In genomic region chr10:18953706-18954071, GRCm38 (mm10) we compare ENCODE assay signal across 8 mouse cellular contexts.
DNase-seq lines count a peak whose midpoint lies in the region; TF ChIP-seq lines count a peak whose summit lies in the region.

No protein-coding gene starts in this region.

- DNase-seq in cerebellum, postnatal 14 days = peak; percentile 6 to 20
- no peak for DNase-seq in cerebellum, adult 11-12 months
- DNase-seq in kidney, postnatal 14 days = peak; percentile 22
- no peak for DNase-seq in kidney, adult 18-20 months
- DNase-seq in CH12.LX (ENCODE audit: extremely low read depth) = peak; percentile 60
- DNase-seq in lung, postnatal 10 days = peak; percentile 22
- no peak for DNase-seq in urinary bladder, postnatal 4 days (ENCODE audit: low spot score in 2 of 2)
- no peak for DNase-seq in adrenal gland, adult 18-20 months (ENCODE audit: low spot score in 2 of 2)

- dilution Hi-C loops in CH12.LX (cut with MboI; ENCODE audit: extremely low pct_ligation_motif_present, extremely low pct_unique_long_range_greater_than_20kb, low sequenced_read_pairs) = no loop called here

- peak; percentile 34 to 85; a peak in 2 of 4 replicates for TF ChIP-seq CTCF in CH12.LX (conservative IDR thresholded peaks at IDR 0.05 in 1 of 2, IDR thresholded peaks at IDR 0.05 in 1 of 2; ENCODE audit: low read depth in 2 of 2, low read length in 2 of 2)

- no peaks in the 10 kb centered on the region for H3K36me3 ChIP-seq in CH12.LX (replicated peaks in 1 of 2; ENCODE audit: control insufficient read depth in 1 of 2, insufficient read depth in 1 of 2, low read length in 1 of 2)

- H3K4me1 ChIP-seq in CH12.LX (ENCODE audit: control insufficient read depth in 1 of 2, insufficient read depth in 2 of 2) = peaks cover 5 to 26% of the 10 kb centered on the region in 2 experiments

- TF ChIP-seq POLR2A in CH12.LX (IDR thresholded peaks at IDR 0.05; ENCODE audit: low read depth, low read length) = no peak

- no peak overlapping the region for H3K27ac ChIP-seq in CH12.LX (ENCODE audit: insufficient read depth, low read depth)

- H3K4me2 ChIP-seq in CH12.LX (ENCODE audit: insufficient read depth, low read depth, poor library complexity, severe bottlenecking) = peak overlapping the region; percentile 24; the same call in 1 of the 2 replicates

- no peak for TF ChIP-seq EP300 in CH12.LX (IDR thresholded peaks at IDR 0.05; ENCODE audit: low read length)

- in situ Hi-C loops in CH12.LX (cut with MboI; ENCODE audit: low pct_ligation_motif_present, low pct_unique_long_range_greater_than_20kb, low sequenced_read_pairs) = loop anchor here (10.0 kb wide), 2 partner anchors 131 to 231 kb away; no protein-coding TSS in a partner anchor

- no peak overlapping the region for H3K9ac ChIP-seq in CH12.LX (ENCODE audit: insufficient read depth, low read depth)

- no peaks in the 10 kb centered on the region for H3K27me3 ChIP-seq in CH12.LX (replicated peaks)

- TF ChIP-seq RAD21 in CH12.LX (IDR thresholded peaks at IDR 0.05; ENCODE audit: low read depth, low read length) = peak; percentile 97

- H3K9me3 ChIP-seq in CH12.LX (replicated peaks; ENCODE audit: low read length) = no peaks in the 10 kb centered on the region

- H3K4me3 ChIP-seq in CH12.LX (replicated peaks in 1 of 3; ENCODE audit: low read depth in 2 of 3, low read length in 2 of 3, poor library complexity in 1 of 3) = no peak overlapping the region

- peaks cover 10% of the 10 kb centered on the region; the same call in 1 of the 2 replicates for H3K79me2 ChIP-seq in CH12.LX (replicated peaks; ENCODE audit: control insufficient read depth, extremely low read depth, insufficient read depth, poor library complexity, severe bottlenecking)

TF ChIP-seq in CH12.LX, 34 proteins besides CTCF, POLR2A, EP300 and RAD21:
- no peak; the same call in 1 of the 2 replicates for TF ChIP-seq ZNF384 (IDR thresholded peaks at IDR 0.05; ENCODE audit: low read depth, low read length)
- no peak for TF ChIP-seq JUN (IDR thresholded peaks at IDR 0.05; ENCODE audit: insufficient read depth, low read depth, low read length)
- TF ChIP-seq BHLHE40 (IDR thresholded peaks at IDR 0.05; ENCODE audit: low read depth, low read length) = peak; percentile 18; the same call in 1 of the 2 replicates
- no peak for TF ChIP-seq RCOR1 (conservative IDR thresholded peaks at IDR 0.05; ENCODE audit: low read depth, low read length)
- no peak; the same call in 1 of the 2 replicates for TF ChIP-seq NELFE (IDR thresholded peaks at IDR 0.05; ENCODE audit: low read depth, low read length)
- no peak for TF ChIP-seq PAX5 (IDR thresholded peaks at IDR 0.05; ENCODE audit: low read length)
- TF ChIP-seq KAT2A (IDR thresholded peaks at IDR 0.05; ENCODE audit: insufficient replicate concordance, low read length) = no peak
- TF ChIP-seq CHD1 (IDR thresholded peaks at IDR 0.05; ENCODE audit: low read depth, low read length) = no peak
- TF ChIP-seq JUND (conservative IDR thresholded peaks at IDR 0.05; ENCODE audit: low read depth, low read length) = peak; percentile 60
- TF ChIP-seq MXI1 (IDR thresholded peaks at IDR 0.05; ENCODE audit: low read depth, low read length) = no peak
- TF ChIP-seq E2F4 (IDR thresholded peaks at IDR 0.05; ENCODE audit: insufficient replicate concordance, low read depth, low read length) = no peak
- TF ChIP-seq TCF12 (IDR thresholded peaks at IDR 0.05; ENCODE audit: low read depth, low read length) = 0 out of 2 replicates have a peak, but pooled peaks have one; percentile 18
- no peak for TF ChIP-seq ZKSCAN1 (IDR thresholded peaks at IDR 0.05; ENCODE audit: borderline replicate concordance, low read depth, low read length)
- no peak for TF ChIP-seq CHD2 (IDR thresholded peaks at IDR 0.05; ENCODE audit: low read length)
- no peak for TF ChIP-seq SIN3A (IDR thresholded peaks at IDR 0.05; ENCODE audit: low read length)
- no peak for TF ChIP-seq ELF1 (IDR thresholded peaks at IDR 0.05; ENCODE audit: low read depth, low read length)
- no peak for TF ChIP-seq UBTF (IDR thresholded peaks at IDR 0.05; ENCODE audit: low read depth, low read length)
- TF ChIP-seq MAFK (IDR thresholded peaks at IDR 0.05; ENCODE audit: insufficient replicate concordance, low read length) = no peak
- TF ChIP-seq MAX (IDR thresholded peaks at IDR 0.05; ENCODE audit: low read length) = no peak
- 0 out of 2 replicates have a peak, but pooled peaks have one; percentile 15 for TF ChIP-seq ETS1 (conservative IDR thresholded peaks at IDR 0.05; ENCODE audit: low read depth, low read length)
- TF ChIP-seq NRF1 (IDR thresholded peaks at IDR 0.05; ENCODE audit: low read depth, low read length) = no peak
- no peak for TF ChIP-seq TBP (conservative IDR thresholded peaks at IDR 0.05; ENCODE audit: low read depth, low read length)
- TF ChIP-seq HCFC1 (IDR thresholded peaks at IDR 0.05; ENCODE audit: low read depth, low read length) = no peak
- TF ChIP-seq IRF4 (IDR thresholded peaks at IDR 0.05; ENCODE audit: low read depth, low read length) = peak; percentile 35; the same call in 1 of the 2 replicates
- peak; percentile 72 for TF ChIP-seq ZC3H11A (IDR thresholded peaks at IDR 0.05; ENCODE audit: low read depth, low read length)
- TF ChIP-seq POLR2AphosphoS2 (IDR thresholded peaks at IDR 0.05; ENCODE audit: low read depth, low read length) = no peak
- peak; percentile 89 for TF ChIP-seq SMC3 (IDR thresholded peaks at IDR 0.05; ENCODE audit: low read depth, low read length)
- peak; percentile 29; the same call in 1 of the 2 replicates for TF ChIP-seq MEF2A (IDR thresholded peaks at IDR 0.05; ENCODE audit: borderline replicate concordance, low read depth, low read length)
- no peak for TF ChIP-seq GABPA (IDR thresholded peaks at IDR 0.05; ENCODE audit: insufficient replicate concordance, low read depth, low read length)
- no peak for TF ChIP-seq ZMIZ1 (IDR thresholded peaks at IDR 0.05; ENCODE audit: low read depth, low read length)
- TF ChIP-seq USF1 (IDR thresholded peaks at IDR 0.05; ENCODE audit: low read depth, low read length) = no peak
- no peak for TF ChIP-seq MYC (IDR thresholded peaks at IDR 0.05; ENCODE audit: low read depth, low read length)
- TF ChIP-seq MAZ (IDR thresholded peaks at IDR 0.05; ENCODE audit: low read depth, low read length) = no peak
- TF ChIP-seq USF2 (conservative IDR thresholded peaks at IDR 0.05; ENCODE audit: low read depth, low read length) = no peak
TF ChIP-seq in CH12.LX: peak in this region for 8.

Comparison
In these comparisons a context has a peak if more than half of its experiments do, and no peak if none do; other contexts are left out.
1. DNase-seq: peak in cerebellum, postnatal 14 days (2 of 2), kidney, postnatal 14 days (single experiment), CH12.LX (single experiment) and lung, postnatal 10 days (single experiment); none in cerebellum, adult 11-12 months (single experiment), kidney, adult 18-20 months (single experiment), urinary bladder, postnatal 4 days (0 of 2) and adrenal gland, adult 18-20 months (0 of 2).